Mouse (Mus musculus) cerebellum, postnatal 36 days (tissue): Measurements from ENCODE around the gene Grtp1.

ENCODE experiments used
- DNase-seq, 2 experiments: peaks; one replicate each; pipeline ENCODE4 v3.0.0; 2021 to 2022; ENCODE audit warnings: mixed read lengths in 2 of 2

The Grtp1 gene

GRCm38 (mm10) chr8:13174305-13174704 is 26.1 kb downstream of the Grtp1 start:
- DNase-seq: no peak

- no peak for DNase-seq
These were observed 29.9 kb downstream of the Grtp1 start for GRCm38 (mm10) chr8:13170510-13170909.

GRCm38 (mm10) chr8:13164361-13164760 is 36.1 kb downstream of the Grtp1 start:
- no peak for DNase-seq

- DNase-seq: no peak
These were observed 36.9 kb downstream of the Grtp1 start for GRCm38 (mm10) chr8:13163563-13163962.

GRCm38 (mm10) chr8:13162098-13162497 is 38.3 kb downstream of the Grtp1 start:
- DNase-seq: no peak

GRCm38 (mm10) chr8:13160691-13161090 is 39.7 kb downstream of the Grtp1 start:
- no peak for DNase-seq

GRCm38 (mm10) chr8:13159377-13159881 is 41.0 kb downstream of the Grtp1 start:
- DNase-seq: no peak

GRCm38 (mm10) chr8:13158718-13159376 is 41.6 kb downstream of the Grtp1 start, which contains the start of gene Lamp1:
Lamp1 (plus strand) TSS chr8:13159161.
- peak; percentile 99 to 100 for DNase-seq

GRCm38 (mm10) chr8:13156327-13157097 is 43.9 kb downstream of the Grtp1 start:
- no peak for DNase-seq

GRCm38 (mm10) chr8:13155358-13155757 is 45.1 kb downstream of the Grtp1 start:
- no peak for DNase-seq

- DNase-seq: no peak
These were observed 46.3 kb downstream of the Grtp1 start for GRCm38 (mm10) chr8:13154099-13154498.

- DNase-seq: no peak
These were observed 49.5 kb downstream of the Grtp1 start for GRCm38 (mm10) chr8:13150929-13151328.

GRCm38 (mm10) chr8:13149866-13150265 is 50.6 kb downstream of the Grtp1 start:
- peak in 1 of 2 experiments; percentile 22 for DNase-seq

GRCm38 (mm10) chr8:13149287-13149686 is 51.1 kb downstream of the Grtp1 start:
- no peak for DNase-seq

GRCm38 (mm10) chr8:13148476-13148875 is 51.9 kb downstream of the Grtp1 start:
- DNase-seq: no peak

GRCm38 (mm10) chr8:13141681-13142080 is 58.7 kb downstream of the Grtp1 start:
- DNase-seq: no peak

GRCm38 (mm10) chr8:13139641-13140182 is 60.7 kb downstream of the Grtp1 start:
- DNase-seq: no peak

GRCm38 (mm10) chr8:13132220-13132619 is 68.2 kb downstream of the Grtp1 start:
- peak; percentile 57 to 69 for DNase-seq

- no peak for DNase-seq
These were observed 75.5 kb downstream of the Grtp1 start for GRCm38 (mm10) chr8:13124897-13125296.

GRCm38 (mm10) chr8:13122887-13123421 is 77.5 kb downstream of the Grtp1 start:
- no peak for DNase-seq
